Mouse (Mus musculus) erythroblast, embryonic 14.5 days (primary cell): ENCODE data around the gene Rnf183.

Experiments
- GATA1 ChIP-seq: IDR thresholded peaks from 2 replicates; pipeline ENCODE4 v1.6.1; 2012; ENCODE audit warnings: low read length, inconsistent platforms, mixed read lengths
- TAL1 ChIP-seq: IDR thresholded peaks from 3 replicates; pipeline ENCODE4 v1.6.1; 2012; ENCODE audit warnings: low read length, inconsistent platforms, mixed read lengths

GRCm38 (mm10) chr4:62479937-62480708, 45.1 kb upstream of the Rnf183 start, which contains the start of gene Bspry:
- TF ChIP-seq TAL1 (no peak), GATA1 (no peak)
